Mouse (Mus musculus) E14TG2a.4 (cell line): ENCODE measurements around the gene Ube2c.

Experiments used
- CTCF ChIP-seq: conservative IDR thresholded peaks from 2 replicates; pipeline ENCODE4 v1.5.1; 2014; ENCODE audit warnings: low read length
- POU5F1 ChIP-seq: IDR thresholded peaks from 2 replicates; pipeline ENCODE4 v1.6.1; 2014; ENCODE audit warnings: low read length, borderline replicate concordance

DNA sequence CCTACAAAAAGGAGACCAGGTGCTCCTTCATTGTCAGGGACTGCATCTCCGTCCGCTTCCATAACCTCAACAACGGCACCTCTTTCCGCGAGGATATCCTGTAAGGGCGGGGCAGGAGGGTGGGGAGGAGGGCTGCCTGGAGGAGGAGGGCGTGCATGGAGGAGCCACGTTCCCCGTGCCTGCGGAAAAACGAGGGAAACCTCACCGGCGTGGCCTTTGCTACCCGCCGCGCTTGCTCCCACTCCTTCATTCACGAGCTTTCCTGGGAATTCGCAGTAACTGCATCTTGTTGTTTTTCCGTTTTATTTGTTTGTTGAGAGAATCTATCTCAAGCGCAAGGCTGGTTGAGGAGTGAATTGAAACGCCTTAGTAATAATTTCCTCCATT is 35.6 kb downstream of the Ube2c start:
- no peak for TF ChIP-seq CTCF
- no peak for TF ChIP-seq POU5F1
